Mouse (Mus musculus) neutrophil, adult 5-6 weeks (primary cell): ENCODE results near the gene Mettl16. TPM values are rescaled to one million over a fixed set of nuclear protein-coding genes. Genes with fewer than 3 reads are reported as not detected.

Experiments
- ATAC-seq: fragments of 151-379, 151-347 bp; 2 replicates; pipeline ENCODE4 v1.8.0; 2017; ENCODE audit warnings: mild to moderate bottlenecking, moderate TSS enrichment; ENCODE audit not compliant: insufficient number of reproducible peaks, poor library complexity, low FRiP score, severe bottlenecking; ENCODE audit errors: extremely low read depth
- total RNA-seq: library from RNA; stranded (forward); fragments of 200-1000 nt; gene quantifications from 2 replicates; pipeline ENCODE4 v1.2.3, GENCODE M21; 2017

Mettl16 gene
- total RNA-seq, 1 experiment from 2014 or later: 22.6 TPM

GRCm38 (mm10) chr11:74870544-74870943, 99.9 kb downstream of the Mettl16 start:
- ATAC-seq: no peak

- no peak for ATAC-seq
Measured at GRCm38 (mm10) chr11:74870991-74871622, 100.5 kb downstream of the Mettl16 start.

GRCm38 (mm10) chr11:74874630-74875029, 104.0 kb downstream of the Mettl16 start:
- no peak for ATAC-seq

GRCm38 (mm10) chr11:74876801-74877200, 106.2 kb downstream of the Mettl16 start:
- no peak for ATAC-seq

Other genes with a start within 250 kb of the Mettl16 start
- gene Rap1gap2, start 159.9 kb upstream of the Mettl16 start, total RNA-seq: 34.8 and 39.7 TPM in 2 replicates
- gene Ccdc92b, start 151.2 kb upstream of the Mettl16 start, total RNA-seq: not detected in 2 replicates
- 11.3 and 12.2 TPM in 2 replicates for gene Cluh, start 121.3 kb upstream of the Mettl16 start, total RNA-seq
- gene Pafah1b1, start 46.2 kb upstream of the Mettl16 start, total RNA-seq: 105 and 112 TPM in 2 replicates
- gene Mnt, start 60.1 kb downstream of the Mettl16 start, total RNA-seq: 19.8 and 32.4 TPM in 2 replicates
- gene Sgsm2, start 126.2 kb downstream of the Mettl16 start, total RNA-seq: 2.9 and 3.4 TPM in 2 replicates
- 33.3 and 38.4 TPM in 2 replicates for gene Tsr1, start 127.2 kb downstream of the Mettl16 start, total RNA-seq
- gene Smg6, start 155.0 kb downstream of the Mettl16 start, total RNA-seq: 43.7 and 48.2 TPM in 2 replicates
- 5.2 and 5.5 TPM in 2 replicates for gene Srr, start 155.1 kb downstream of the Mettl16 start, total RNA-seq